Mouse (Mus musculus) embryonic facial prominence, embryonic 12.5 days (tissue): ENCODE results near the gene Gstt1. TPM values are rescaled to one million over a fixed set of nuclear protein-coding genes. Genes with fewer than 3 reads are reported as not detected.

Experiments used
- ATAC-seq: fragments of 200-750 bp; cut with Nextera tagmentation; 2 replicates; pipeline ENCODE4 v1.8.0; 2017; ENCODE audit not compliant: insufficient number of reproducible peaks, insufficient read depth, low FRiP score, low TSS enrichment
- H3K27ac ChIP-seq: fragments of 300-500 bp; sonication (generic); 2 replicates; pipeline ENCODE4 v1.5.1; 2016; ENCODE audit warnings: mild to moderate bottlenecking
- H3K27me3 ChIP-seq: fragments of 300-500 bp; sonication (generic); 2 replicates; pipeline ENCODE4 v1.6.1; 2016; ENCODE audit warnings: mild to moderate bottlenecking, moderate library complexity
- H3K36me3 ChIP-seq: fragments of 300-500 bp; sonication (generic); 2 replicates; pipeline ENCODE4 v1.6.1; 2016; ENCODE audit warnings: mild to moderate bottlenecking
- H3K4me1 ChIP-seq: fragments of 300-500 bp; sonication (generic); 2 replicates; pipeline ENCODE4 v1.6.1; 2016
- H3K4me2 ChIP-seq: fragments of 300-500 bp; sonication (generic); replicated peaks from 2 replicates; pipeline ENCODE4 v1.6.1; 2016; ENCODE audit warnings: mild to moderate bottlenecking, moderate library complexity
- H3K4me3 ChIP-seq: fragments of 300-500 bp; sonication (generic); 2 replicates; pipeline ENCODE4 v1.5.1; 2016; ENCODE audit warnings: mild to moderate bottlenecking
- H3K9ac ChIP-seq: fragments of 300-500 bp; sonication (generic); 2 replicates; pipeline ENCODE4 v1.6.1; 2016; ENCODE audit warnings: mild to moderate bottlenecking, moderate library complexity
- H3K9me3 ChIP-seq: fragments of 300-500 bp; sonication (generic); 2 replicates; pipeline ENCODE4 v1.6.1; 2016; ENCODE audit warnings: mild to moderate bottlenecking, moderate library complexity
- WGBS: fragments of 180-500 bp; shearing (Covaris S2); methylation state at CpG from one replicate; pipeline ENCODE4 v1.1.7; 2016; 5-methylcytosine and 5-hydroxymethylcytosine counted together
- polyA plus RNA-seq: library from polyadenylated mRNA; unstranded; fragments of >200 nt; fragmentation: Nextera tagmentation; extraction: Ambion mirVana; gene quantifications from 2 replicates; pipeline ENCODE4 v1.2.1, GENCODE M21; 2016

Gene Gstt1
- polyA plus RNA-seq, 1 experiment from 2014 or later = 11.0 TPM

- no peaks in the 10 kb centered on the region for H3K9me3 ChIP-seq
- H3K9ac ChIP-seq = no peak overlapping the region
- 0 out of 2 replicates have a peak, but pooled peaks cover 9% of the 10 kb centered on the region for H3K4me1 ChIP-seq
- WGBS = 100% methylated on average over 3 of the region's 3 CpGs
- no peaks in the 10 kb centered on the region for H3K27me3 ChIP-seq
- no peak overlapping the region for H3K4me2 ChIP-seq
- ATAC-seq = no peak
- no peak overlapping the region for H3K4me3 ChIP-seq
- H3K36me3 ChIP-seq = peaks cover 19% of the 10 kb centered on the region
- H3K27ac ChIP-seq = no peak overlapping the region
Observed at GRCm38 (mm10) chr10:75760311-75760710, 38.1 kb downstream of the Gstt1 start.

DNA sequence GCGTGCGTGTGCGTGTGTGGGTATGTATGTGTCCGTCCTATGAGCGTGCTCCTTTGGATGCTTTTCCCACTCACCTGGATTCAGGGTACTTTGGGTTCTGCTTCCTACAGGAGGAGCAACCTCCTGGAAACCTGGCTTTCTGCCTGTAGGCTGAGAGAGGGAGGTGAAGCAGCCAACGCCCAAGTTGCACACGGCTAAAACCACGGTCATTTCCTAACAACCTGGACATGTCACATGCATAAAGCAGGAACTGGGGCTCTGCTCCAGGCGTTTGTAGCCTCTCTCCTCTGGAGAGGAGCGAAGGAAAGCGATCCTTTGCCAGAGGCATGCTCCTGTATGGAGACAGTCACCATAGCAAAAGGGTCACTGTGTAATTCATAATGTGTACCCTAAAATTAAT lies 41.7 kb downstream of the Gstt1 start:
- 96% methylated on average over 11 of the region's 11 CpGs for WGBS
- no peaks in the 10 kb centered on the region for H3K27me3 ChIP-seq
- H3K36me3 ChIP-seq = peaks cover 46% of the 10 kb centered on the region
- H3K4me2 ChIP-seq = no peak overlapping the region
- H3K9ac ChIP-seq = no peak overlapping the region
- H3K9me3 ChIP-seq = no peaks in the 10 kb centered on the region
- no peaks in the 10 kb centered on the region for H3K4me1 ChIP-seq
- no peak for ATAC-seq
- H3K4me3 ChIP-seq = no peak overlapping the region
- H3K27ac ChIP-seq = no peak overlapping the region

- WGBS = 44% methylated on average over 3 of the region's 3 CpGs
- Histone ChIP-seq H3K36me3 (peaks cover 80% of the 10 kb centered on the region), H3K27ac (no peak overlapping the region), H3K4me1 (no peaks in the 10 kb centered on the region), H3K27me3 (no peaks in the 10 kb centered on the region), H3K9ac (no peak overlapping the region), H3K4me3 (no peak overlapping the region), H3K9me3 (no peaks in the 10 kb centered on the region), H3K4me2 (no peak overlapping the region)
- ATAC-seq = peak; percentile 79
Observed at GRCm38 (mm10) chr10:75744017-75744416, 54.4 kb downstream of the Gstt1 start.

GRCm38 (mm10) chr10:75743369-75743768 lies 55.0 kb downstream of the Gstt1 start:
- Histone ChIP-seq H3K4me3 (no peak overlapping the region), H3K27me3 (no peaks in the 10 kb centered on the region), H3K4me2 (no peak overlapping the region), H3K9ac (no peak overlapping the region), H3K4me1 (no peaks in the 10 kb centered on the region), H3K36me3 (peaks cover 80% of the 10 kb centered on the region), H3K27ac (no peak overlapping the region), H3K9me3 (no peaks in the 10 kb centered on the region)
- ATAC-seq = no peak
- 86% methylated on average over 12 of the region's 12 CpGs for WGBS

DNA sequence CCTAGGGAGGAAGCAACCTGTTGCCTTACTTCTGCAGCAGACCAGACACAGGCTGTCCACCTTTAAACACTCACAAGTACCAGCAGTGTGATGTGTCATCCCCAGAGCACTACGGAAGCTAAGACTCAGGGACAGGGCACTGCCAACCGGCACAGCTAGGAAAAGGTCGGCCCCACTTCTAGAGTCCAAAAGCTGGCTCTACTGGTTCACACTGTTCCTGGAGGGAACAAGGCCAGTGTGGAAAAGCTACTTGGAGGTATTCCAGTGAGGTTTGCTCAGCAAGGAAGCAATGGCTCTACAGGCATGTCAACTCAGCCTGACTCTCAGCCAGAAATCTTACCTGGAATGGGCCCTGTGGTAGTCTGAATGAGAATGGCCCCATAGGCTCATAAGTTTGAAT lies 57.5 kb downstream of the Gstt1 start:
- H3K36me3 ChIP-seq = peaks cover 80% of the 10 kb centered on the region

More for the DNA sequence above, 57.5 kb downstream of the Gstt1 start:
- no peak overlapping the region for H3K9ac ChIP-seq
- no peaks in the 10 kb centered on the region for H3K9me3 ChIP-seq
- no peak overlapping the region for H3K4me3 ChIP-seq
- no peaks in the 10 kb centered on the region for H3K27me3 ChIP-seq
- ATAC-seq = no peak
- no peak overlapping the region for H3K27ac ChIP-seq
- no peaks in the 10 kb centered on the region for H3K4me1 ChIP-seq
- 95% methylated on average over 3 of the region's 3 CpGs for WGBS
- no peak overlapping the region for H3K4me2 ChIP-seq

Other genes starting within 250 kb of the Gstt1 start
- 2.6 and 2.7 TPM in 2 replicates for gene Lrrc75b, start 238.3 kb downstream of the Gstt1 start, polyA plus RNA-seq
- 0.85 and 1.8 TPM in 2 replicates for gene Ggt1, start 237.0 kb downstream of the Gstt1 start, polyA plus RNA-seq
- 0.91 and 1.9 TPM in 2 replicates for gene Ggt5, start 209.2 kb downstream of the Gstt1 start, polyA plus RNA-seq
- 1.9 and 2.7 TPM in 2 replicates for gene Susd2, start 154.6 kb downstream of the Gstt1 start, polyA plus RNA-seq
- 34.7 and 36.0 TPM in 2 replicates for gene Cabin1, start 34.2 kb downstream of the Gstt1 start, polyA plus RNA-seq
- gene Ddt, start 25.2 kb downstream of the Gstt1 start, polyA plus RNA-seq = 92.2 and 95.4 TPM in 2 replicates
- gene Gm20441, start 17.6 kb downstream of the Gstt1 start, polyA plus RNA-seq = not detected in 2 replicates
- 9.7 and 10.4 TPM in 2 replicates for gene Gstt3, start 17.2 kb downstream of the Gstt1 start, polyA plus RNA-seq
- not detected in 2 replicates for gene Gstt4, start 24.0 kb upstream of the Gstt1 start, polyA plus RNA-seq
- 9.6 and 12.0 TPM in 2 replicates for gene Gstt2, start 38.8 kb upstream of the Gstt1 start, polyA plus RNA-seq
- gene Mif, start 61.7 kb upstream of the Gstt1 start, polyA plus RNA-seq = 1,615 and 1,742 TPM in 2 replicates
- gene Derl3, start 94.8 kb upstream of the Gstt1 start, polyA plus RNA-seq = 3.2 and 3.9 TPM in 2 replicates
- gene Smarcb1, start 123.0 kb upstream of the Gstt1 start, polyA plus RNA-seq = 269 TPM in 2 replicates
- 10.2 and 11.8 TPM in 2 replicates for gene Chchd10, start 134.5 kb upstream of the Gstt1 start, polyA plus RNA-seq
- gene Mmp11, start 137.9 kb upstream of the Gstt1 start, polyA plus RNA-seq = 110 and 112 TPM in 2 replicates
- gene Gm867, start 142.1 kb upstream of the Gstt1 start, polyA plus RNA-seq = 0.31 and 0.37 TPM in 2 replicates
- gene Vpreb3, start 144.5 kb upstream of the Gstt1 start, polyA plus RNA-seq = 0.56 and 0.79 TPM in 2 replicates
- not detected in 2 replicates for gene Gm5134, start 155.9 kb upstream of the Gstt1 start, polyA plus RNA-seq
- gene Zfp280b, start 234.1 kb upstream of the Gstt1 start, polyA plus RNA-seq = 26.4 and 28.7 TPM in 2 replicates